Mouse (Mus musculus) c-Kit-positive CD71-positive TER-119-positive erythroid progenitor cells, embryonic 14.5 days (primary cell): ENCODE measurements around the gene Noc2l.

Source experiments
- DNase-seq: peaks from one replicate; pipeline ENCODE4 v3.0.0-alpha.2; 2013; ENCODE audit warnings: low spot score

The Noc2l gene

DNA sequence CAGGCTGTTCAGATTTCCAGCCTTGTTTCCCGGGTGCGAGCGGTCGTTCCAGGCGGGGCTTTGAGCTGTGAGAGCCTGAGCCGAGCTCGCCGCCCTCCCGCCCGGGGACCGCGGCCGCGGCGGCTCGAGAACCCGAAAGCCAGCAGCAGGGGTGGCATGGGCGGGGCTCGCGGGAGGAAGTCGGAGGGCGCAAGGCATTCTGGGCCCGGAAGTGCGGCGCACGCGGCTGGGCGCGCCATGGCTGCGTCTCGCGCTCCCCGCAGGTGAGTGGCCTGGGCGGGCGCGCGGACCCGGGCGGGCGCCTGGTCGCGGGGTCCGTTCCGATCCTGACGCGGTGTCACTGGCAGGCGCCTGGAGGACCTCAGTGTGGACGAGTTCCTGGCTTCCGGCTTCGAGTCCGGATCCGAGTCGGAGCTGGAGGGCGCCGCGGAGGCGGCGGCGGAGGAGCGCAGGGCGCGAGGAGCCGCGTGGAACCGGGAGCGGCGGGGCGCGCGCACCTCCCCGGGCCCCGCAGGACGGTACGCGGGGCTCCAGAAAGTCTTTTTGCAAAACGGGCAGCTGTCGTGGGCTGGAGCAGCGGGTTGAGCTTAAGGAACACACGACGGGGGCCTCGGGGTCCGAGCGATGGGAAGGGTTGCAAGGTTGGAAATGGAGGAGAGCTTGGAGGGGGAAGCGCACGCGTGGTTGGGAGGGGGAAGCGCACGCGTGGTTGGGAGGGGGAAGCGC is at the start of gene Noc2l:
Gene Noc2l, plus strand, starts transcription at position 203 of the 726 bp plus-strand sequence.
- DNase-seq: peak; percentile 86

DNA sequence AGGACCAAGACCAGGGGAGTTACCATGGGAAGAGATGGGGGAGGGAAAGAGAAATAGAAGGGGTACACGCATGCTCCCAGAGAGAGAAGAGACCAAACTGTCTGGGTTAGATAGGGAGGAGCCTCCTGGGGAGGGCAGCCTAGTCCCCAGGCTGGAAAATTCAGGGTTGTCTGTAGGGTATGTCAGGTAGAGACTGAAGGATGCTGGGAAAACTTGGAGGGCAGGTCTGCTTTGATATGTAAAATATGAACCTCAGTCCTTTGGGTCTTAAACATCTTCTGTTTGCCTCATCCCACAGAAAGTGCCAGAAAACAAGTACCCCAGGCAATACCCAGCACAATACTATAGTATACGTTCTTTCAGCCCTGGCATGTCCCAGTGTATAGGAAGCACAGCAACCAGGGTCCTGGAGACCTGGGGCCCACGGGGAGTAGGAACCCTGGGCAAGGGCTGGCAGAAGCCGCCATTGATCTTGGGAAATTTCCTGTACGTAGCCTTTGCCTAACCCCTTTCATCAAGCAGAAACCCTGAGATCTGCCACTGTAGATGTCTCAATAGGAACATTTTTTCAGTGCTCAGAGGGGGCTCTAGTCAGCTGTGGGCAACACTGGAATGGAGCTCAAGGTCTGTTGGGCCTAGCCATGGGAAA is 47.5 kb upstream of the Noc2l start:
- no peak for DNase-seq

DNA sequence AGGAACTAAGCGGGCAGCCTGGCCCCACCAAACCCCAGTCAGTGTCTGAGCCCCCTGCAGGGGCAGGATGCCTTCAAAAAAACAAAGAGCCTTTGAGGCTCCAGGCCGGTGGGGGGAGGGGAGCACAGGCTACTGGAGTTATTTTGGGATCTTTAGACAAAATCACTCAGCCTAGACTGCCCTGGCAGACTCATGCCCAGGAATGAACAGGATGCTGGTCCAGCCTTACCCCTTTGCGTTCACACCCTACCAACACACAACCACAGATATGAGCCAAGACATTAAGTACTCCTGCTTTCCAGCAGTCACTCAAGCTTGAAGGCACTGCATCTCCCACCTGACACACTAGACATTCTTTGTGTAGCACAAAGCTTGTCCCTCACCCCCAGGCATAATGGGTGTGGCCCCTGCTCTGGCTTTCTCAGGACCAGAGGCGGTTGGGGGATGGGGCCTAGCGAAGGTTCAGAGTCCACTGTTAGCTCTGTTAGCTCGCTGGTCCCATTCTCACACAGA is 46.9 kb upstream of the Noc2l start:
- DNase-seq: no peak

DNA sequence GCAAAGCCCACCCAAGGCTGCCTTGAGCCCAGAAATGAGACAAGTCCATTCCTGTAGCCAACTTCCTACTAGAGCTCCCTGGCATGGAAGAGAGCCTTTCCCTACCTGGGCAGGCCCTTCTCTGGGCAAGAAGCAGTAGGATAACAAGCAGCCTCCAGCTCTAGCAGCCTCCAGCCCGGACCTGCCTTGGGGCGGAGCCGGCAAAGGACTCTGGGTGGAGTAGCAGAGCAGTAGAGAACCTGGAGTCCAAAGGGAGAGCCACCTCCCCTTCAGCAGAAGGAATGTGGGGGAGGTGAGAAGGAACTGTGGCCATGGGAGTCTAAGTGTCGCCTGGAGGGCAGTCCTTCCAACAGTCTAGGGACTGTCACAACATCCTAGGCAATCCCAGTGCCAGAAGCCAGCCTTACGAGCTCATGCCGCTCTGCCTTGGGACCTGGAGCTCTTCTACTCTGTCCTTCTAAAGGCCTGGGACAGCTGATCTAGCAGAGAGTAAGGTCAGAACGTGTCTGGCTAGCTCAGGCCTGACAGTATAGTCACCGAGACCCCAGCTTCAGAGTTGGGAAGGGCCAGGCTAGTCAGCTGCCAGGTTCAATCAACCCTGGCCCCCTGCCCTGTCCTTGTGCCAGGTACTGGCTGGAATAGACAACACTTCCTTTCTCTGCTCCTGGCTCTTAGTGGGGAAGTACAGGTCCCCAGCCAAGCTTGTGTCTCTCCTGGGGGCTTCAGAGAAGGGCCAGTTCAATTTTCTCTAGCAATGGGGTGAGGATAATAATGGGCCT is 43.2 kb upstream of the Noc2l start:
- DNase-seq: no peak

DNA sequence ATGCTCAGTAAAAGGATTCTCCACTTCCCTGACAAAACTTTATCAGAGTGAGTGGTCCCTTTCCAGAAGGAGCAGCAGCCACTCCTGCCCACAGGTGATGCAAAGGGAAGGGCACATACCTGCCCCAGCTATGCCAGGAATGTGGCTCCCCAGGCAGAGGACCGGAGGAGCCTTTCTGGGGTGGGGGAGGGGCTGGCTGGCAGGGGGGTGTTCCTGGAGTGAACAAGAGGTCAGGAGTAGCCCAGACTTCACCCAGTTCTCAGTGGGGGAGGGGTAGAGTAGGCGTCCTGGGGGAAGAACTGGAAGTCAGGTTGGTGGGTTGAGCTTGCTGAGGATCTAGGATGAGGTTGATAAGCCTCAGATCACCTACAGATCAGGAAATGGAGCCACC is 42.6 kb upstream of the Noc2l start:
- DNase-seq: no peak

DNA sequence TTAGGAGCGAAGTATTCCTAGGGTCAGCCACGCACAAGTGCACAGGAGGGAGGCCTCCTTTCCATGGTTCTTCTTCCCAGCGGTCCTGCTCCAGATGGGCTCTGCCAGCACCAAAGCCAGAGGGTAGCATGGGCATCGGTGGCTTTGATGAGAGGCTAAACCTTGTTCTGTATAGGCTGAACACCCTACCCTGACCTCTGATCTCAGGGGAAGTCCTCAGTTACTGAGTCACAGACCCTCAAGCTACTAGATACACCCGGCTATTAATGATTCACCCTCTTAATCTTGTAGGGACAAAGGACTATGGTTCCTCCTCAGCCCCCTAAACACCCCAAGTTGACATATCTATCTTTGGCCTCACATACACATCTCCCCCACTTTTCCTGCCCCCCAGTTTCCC is 41.9 kb upstream of the Noc2l start:
- DNase-seq: no peak

DNA sequence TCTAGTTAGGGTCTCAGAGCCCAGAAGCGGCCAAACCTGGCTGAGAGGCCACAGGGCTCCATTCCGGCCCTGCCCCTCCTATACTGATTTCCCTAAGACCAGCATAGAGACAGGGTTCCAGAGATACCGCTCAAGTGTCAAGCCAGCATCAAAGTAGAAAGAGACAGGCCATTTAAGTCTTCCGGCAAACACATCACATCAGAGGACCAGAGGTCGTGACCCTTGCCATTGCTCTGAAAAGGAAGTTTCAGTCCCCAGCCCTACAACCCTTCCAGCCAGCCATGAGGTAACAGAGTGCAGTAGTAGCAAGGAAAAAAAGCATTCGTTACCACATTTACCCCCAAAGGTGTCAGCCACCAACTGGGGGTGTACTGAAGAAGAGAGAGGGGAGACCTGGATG is 41.5 kb upstream of the Noc2l start:
- no peak for DNase-seq

DNA sequence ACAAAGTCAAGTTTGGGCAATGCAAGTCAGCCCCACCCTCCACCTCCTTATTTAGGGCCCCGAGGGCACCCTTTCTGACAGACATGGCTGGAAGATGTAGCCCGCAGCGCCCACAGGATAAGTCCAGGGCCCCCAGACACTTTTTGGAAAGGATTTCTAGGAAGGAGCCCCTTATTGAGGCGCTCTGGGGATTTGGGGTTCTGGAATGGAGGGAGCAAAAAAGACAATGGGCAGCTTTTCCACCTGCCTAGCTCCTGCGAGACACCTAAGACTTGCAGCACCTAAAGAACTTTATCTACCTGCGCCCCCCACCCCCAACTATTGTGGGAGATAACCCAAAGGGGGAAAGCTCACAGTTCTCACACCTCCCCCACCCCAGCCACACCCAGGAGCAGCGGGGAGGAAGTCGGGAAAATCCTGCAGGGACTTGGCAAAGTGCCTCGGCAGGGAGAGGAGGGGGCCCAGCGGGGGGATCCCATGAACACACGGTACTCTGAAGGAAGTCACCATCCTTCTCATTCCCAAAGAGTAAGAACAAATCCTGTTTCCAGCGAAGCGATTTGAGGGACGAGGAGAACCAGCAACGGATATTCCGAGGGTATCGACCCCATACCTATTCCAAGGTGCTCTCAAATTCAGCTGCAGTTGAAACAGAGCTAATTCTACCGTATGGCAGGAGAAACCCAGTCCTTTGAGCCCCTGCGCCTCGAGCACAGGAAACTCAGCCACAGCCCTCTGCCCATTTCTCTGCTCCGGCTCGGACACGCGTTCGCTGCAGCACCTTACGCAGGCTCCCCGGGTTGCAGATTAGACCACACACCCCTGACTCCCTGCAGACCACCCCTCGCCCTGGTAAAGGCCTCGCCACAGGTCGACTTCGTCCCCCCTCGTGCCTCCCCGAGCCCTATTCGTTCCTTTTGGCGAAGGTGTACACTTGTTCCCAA is 39.6 kb upstream of the Noc2l start:
- DNase-seq: no peak

DNA sequence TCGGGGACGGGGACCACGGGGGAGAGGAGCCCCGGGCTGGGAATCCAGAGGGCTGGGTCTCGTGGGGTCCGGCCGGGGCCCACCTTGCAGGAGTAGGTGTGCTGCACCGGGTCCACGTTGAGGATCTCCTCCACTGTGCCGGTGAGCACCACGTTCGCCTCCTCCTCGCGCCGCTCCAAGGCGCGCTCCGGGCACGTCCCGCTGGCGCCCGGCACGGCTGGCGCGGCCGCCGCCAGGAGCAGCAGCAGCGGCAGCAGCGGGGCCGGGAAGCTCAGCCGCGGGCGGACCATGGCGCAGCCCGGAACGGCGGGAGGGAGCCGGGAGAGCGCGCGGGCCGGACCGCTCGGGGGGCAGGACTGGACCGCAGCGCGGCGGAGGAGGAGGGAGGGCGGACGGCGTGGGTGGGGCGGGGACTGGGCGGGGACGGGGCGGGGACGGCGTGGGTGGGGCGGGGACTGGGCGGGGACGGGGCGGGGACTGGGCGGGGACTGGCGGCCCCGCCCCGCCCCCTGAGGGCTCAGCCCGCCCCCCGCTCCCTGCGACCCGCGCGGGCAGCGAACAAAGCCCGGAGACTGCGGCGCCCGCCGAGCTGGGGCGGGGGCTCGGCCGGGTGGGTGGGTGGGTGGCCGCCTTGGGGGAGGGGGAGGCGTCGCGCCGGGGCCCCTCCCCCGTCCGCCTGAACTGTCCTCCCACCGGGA is 38.5 kb upstream of the Noc2l start, which contains the start of gene Agrn:
Gene Agrn, minus strand, starts transcription at position 358 of the 698 bp plus-strand sequence.
- DNase-seq: peak; percentile 31

DNA sequence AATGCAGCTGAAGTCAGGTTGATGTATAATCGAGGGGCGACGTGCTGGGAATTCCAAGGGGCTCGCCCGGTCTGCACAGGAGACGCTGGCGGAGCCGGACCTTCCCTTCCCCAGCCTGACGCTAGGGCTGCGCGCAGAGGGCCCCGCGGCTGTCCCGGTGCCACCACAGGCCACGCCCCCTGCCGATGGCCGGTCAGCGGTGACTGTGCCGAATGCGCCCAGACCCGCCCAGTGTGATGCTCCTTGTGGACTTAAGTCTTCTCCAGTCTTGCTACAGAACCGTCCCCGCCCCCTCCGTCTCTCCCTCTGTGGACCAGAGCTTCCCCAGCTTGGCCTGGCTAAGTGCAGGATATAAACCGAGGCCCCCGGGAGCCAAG is 38.0 kb upstream of the Noc2l start:
- DNase-seq: peak; percentile 73

DNA sequence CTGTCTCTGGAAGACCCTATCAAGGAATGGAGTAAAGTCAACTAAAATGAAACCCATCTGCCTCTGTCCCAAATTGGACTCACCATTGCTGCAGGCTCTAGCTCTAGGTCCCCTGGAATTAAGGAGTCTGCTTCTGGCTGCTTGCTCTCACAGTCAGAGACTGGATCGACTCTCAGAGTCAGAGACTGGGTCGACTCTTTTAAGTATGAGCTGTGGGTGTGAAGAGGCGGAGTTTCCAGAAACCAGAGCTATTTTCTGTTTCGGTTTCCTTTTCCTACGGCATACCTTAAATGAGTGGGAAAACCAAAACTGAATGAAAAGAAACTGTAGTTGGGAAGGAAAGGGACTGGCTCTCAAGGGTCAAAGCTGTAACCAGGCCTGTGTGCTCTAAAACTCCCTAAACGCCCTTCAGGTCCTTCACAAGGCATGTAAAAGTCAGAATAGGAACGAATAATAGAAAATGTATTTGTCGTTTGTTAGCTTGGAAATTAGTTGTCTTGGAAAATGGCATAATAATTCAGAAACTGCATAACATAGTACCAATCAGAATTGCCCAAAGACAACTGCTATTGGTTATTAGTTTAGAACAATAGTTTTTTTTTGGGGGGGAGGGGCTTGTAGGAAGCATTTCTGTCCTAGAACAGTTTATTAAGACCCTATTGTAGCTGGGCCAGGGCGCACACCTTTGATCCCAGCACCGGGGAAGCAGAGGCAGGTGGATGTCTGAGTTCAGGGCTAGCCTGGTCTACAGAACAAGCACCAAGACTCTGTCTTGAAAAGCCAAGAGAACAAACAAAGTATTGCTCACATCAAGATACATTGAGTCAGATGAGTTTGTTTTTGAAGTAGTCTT is 35.0 kb upstream of the Noc2l start, which contains the start of gene Isg15:
Gene Isg15, minus strand, starts transcription at position 196 of the 853 bp plus-strand sequence.
- DNase-seq: no peak

DNA sequence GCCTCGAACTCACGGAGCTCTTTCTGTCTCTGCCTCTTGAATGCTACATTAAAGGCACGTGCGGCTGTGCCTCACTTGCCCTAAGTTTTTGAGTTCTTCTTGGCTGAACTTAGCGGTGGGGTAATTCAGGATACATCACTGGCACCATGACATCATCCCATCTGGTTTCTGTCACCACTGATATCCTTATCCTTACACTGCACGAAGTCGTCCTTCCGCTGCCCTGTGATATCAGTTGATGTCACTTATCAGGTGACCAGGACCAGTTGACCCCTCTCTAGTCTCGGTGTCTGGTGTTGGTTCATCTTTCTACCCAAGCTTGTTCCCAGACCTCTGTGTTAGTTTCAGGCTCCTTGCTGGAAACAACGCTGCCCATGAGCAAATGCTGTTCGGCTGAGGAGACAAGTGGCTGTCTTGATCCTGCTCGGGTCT is 33.3 kb upstream of the Noc2l start:
- peak; percentile 84 for DNase-seq

DNA sequence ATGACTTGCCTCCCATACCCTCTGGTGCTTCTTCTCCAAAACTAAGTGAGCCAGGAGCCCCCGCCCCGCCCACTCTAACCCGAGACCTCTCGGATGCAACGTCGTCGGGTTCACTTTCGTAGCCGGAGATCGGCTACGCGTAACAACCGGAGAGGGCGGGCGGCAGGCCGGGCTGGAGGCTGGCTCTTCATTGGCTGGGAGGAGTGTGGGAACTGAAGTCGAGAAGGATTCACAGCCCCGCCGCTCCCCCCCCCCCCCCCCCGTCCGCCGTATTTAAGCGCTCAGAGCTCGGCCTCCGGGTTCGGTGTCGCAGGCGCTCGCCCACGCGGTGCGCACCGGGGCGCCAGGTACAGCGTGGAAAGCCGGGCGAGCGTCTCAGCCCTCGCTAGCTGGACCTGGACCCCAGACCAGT is 32.8 kb upstream of the Noc2l start, which contains the start of gene AW011738:
Gene AW011738, plus strand, starts transcription at position 304 of the 412 bp plus-strand sequence.
- DNase-seq: peak; percentile 61

DNA sequence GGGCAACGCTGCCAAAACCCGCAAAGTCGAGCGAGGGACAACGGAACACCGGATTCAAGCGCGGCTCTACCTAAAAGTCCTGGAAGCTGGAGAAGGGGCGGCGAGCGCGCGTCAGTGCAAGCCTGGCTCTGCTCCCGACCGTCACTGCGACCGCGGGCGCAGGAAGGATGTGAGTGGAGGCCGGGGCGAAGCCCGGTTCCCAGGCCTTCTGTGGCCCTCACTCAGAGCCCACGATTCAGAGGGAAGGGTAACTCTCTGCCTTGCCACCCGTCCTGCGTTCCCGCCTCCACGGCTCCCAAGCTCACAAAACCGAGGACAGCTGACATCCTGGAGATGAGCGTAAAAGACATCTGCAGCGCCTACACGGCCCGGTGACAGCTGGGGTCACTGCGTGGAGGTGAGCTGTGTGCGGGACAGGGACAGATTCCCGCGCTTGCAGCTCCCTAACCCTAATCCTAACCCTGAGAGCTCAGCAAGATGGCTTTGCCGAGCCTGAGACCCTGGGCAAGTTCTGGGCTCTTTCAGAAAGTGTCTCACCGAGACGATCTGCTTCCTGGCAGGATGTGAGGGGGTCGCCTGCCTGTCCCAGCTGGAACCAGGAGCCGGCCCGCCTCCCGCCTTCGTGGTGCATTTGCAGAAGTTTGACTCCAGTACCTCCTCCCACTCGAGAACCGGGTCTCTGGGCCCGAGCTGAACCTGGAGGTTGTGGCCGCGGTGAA is 32.2 kb upstream of the Noc2l start:
- DNase-seq: no peak

DNA sequence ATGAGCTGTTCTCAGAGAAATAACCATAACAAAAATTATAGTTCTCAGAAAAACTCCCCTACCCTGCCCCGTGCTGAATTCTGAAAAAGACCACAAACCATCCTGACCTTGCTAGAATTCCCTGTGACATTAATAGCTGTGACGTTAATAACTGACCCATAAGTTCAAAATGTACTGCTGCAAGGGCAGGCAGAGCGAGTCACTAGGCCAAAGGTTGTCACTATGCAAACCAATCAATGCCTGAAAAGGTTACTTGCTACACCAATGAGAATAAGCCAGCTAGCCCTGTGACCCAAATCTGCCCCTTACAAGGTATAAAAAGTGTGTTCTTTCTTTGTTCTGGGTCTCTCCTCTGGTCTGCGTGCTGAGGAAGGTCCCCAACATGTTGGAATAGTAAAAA is 26.9 kb upstream of the Noc2l start:
- DNase-seq: no peak

DNA sequence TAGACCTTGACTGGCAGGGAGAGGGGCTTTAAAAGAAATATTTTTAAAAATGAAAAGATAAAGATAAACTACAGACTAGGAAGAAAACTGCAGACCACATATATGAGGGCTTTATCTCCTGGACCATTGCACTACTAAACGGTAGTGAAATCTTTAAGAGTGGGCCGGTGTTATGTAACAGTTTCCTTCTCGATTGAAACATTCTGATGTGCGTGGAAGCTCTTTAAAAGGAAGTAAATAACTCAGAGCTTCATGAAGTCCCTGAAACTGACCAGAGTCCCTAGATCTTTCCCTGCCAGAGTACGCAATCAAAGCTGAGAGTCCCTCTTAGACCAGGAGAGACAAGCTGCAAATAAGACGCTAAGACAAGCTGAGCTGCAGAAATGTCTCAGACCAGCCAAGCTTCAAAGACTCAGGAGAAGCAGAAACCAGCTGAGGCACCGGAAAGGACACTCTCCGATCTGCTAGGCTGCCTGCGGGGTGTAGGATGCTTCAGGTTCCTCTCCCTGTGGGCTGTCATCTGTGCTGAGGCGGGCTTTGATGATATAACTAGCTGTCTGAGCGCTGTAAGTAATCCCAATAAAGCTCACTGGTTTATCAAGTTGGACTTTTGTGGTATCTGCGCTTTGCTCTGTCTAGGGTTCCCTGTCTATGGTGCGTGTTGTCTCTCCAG is 25.7 kb upstream of the Noc2l start:
- no peak for DNase-seq

DNA sequence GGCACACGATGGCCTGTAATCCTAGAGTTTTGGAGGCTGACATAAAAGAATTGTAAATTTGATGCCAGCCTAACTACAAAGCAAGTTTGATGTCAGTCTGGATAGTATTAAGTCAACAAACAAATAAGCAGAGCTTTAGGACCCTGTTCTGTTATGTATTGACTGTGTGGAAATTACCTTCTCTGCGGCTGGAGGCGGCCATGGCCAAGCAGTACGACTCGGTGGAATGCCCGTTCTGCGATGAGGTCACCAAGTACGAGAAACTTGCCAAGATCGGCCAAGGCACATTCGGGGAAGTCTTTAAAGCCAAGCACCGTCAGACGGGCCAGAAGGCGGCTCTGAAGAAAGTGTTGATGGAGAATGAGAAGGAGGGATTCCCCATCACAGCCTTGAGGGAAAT is 22.7 kb upstream of the Noc2l start:
- no peak for DNase-seq

DNA sequence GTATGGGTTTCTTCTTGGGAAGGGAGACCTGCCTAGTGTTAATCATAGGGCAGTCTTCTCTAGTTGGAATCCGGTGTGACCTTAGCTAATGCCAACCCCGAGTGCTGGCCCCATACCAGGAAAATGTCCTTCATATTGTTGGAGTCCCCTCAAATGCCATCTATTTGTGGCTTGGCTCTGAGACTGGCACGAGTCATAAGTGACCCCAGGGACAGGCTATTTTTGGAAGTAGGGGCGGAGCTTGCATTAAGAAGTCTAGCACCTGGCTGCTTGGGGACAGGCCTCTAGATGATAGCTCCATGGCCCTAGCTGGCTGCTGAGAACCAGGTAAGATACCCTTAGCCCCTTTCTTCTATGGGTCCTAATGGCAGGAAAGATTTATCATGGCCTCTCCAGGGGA is 20.2 kb upstream of the Noc2l start, which contains the start of gene Perm1:
Gene Perm1, plus strand, starts transcription at position 220 of the 400 bp plus-strand sequence.
- DNase-seq: no peak
